Mouse (Mus musculus): ENCODE measurements around the gene Nup210l. TPM values are rescaled to one million over a fixed set of nuclear protein-coding genes. Genes with fewer than 3 reads are reported as not detected.
A peak's percentile ranks its signal among the peaks of the same experiment; 100 is the strongest.

Gene Nup210l
- under 1 TPM; 0.25 to 0.33 TPM for total RNA-seq (2021)
- long read RNA-seq, experiment 1: 0 reads
- long read RNA-seq, experiment 2: 0 reads

DNA sequence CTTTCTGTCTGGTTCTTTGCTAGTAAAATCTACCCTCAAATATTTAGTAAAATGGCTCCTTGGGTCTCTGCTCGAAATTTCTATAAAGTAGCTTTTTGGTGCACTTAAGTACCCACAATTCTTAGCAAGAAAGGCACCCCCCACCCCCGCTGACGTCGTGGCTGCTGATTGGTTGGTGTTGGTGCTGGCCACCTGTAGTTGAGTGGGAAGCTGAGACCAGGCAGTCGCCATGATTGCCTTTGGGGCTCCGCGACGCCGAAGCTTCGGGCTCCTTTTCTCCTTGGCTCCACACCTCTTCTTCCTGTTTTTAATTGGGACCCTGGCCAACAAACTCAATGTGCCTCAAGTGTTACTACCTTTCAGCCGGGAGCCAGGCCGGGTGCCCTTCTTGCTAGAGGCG, at the start of gene Nup210l:
Gene Nup210l (plus strand): TSS at position 195 of the 400 bp plus-strand sequence.
- TF ChIP-seq CTCF (conservative IDR thresholded peaks at IDR 0.05): no peak
- no peak within 1 kb of the TSS for H3K27ac ChIP-seq
- no peak within 1 kb of the TSS for H3K4me3 ChIP-seq
- DNase-seq (ENCODE audit: low spot score in 2 of 2): no peak

DNA sequence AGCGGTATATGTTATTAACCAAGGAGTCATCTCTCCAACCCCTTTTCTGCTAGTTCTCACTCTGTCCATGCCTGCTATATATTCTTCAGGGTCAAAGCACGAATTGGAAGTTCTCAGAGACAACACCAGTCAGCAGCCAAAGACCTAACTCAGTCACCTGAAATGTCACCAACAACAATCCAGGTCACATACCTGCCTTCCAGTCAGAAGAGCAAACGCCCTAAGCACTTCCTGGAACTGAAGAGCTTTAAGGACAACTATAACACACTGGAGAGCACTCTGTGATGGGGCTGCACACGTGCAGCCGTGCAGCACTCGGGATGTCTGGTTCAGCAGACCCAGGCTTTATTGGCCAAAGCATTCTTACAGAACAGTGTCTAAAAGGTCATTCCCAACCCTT, 42.4 kb upstream of the Nup210l start:
- Histone ChIP-seq H3K4me3 (no peak overlapping the region), H3K27ac (no peak overlapping the region)
- DNase-seq (ENCODE audit: low spot score in 2 of 2): no peak
- no peak for TF ChIP-seq CTCF (conservative IDR thresholded peaks at IDR 0.05)

DNA sequence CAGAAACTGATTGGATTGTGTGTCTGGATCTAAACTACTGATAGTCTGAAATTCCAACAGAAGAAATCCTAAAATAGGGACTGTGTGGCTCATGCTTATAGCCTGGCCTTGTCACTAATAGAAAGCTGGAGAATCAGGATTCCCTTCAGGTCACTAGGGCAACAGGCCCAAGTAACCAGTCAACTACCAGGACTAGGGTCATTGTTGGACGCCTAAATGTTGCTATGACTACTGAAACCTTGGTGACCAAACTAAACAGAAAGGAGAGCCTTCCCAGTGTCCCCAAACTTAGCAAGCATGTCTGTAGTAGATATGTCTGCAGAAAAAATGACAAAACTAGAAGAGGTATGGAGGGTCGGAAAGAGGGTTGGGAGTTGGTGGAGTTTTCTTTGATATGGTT, 41.4 kb upstream of the Nup210l start:
- Histone ChIP-seq H3K4me3 (no peak overlapping the region), H3K27ac (no peak overlapping the region)
- DNase-seq (ENCODE audit: low spot score in 2 of 2): no peak
- TF ChIP-seq CTCF (conservative IDR thresholded peaks at IDR 0.05): no peak

DNA sequence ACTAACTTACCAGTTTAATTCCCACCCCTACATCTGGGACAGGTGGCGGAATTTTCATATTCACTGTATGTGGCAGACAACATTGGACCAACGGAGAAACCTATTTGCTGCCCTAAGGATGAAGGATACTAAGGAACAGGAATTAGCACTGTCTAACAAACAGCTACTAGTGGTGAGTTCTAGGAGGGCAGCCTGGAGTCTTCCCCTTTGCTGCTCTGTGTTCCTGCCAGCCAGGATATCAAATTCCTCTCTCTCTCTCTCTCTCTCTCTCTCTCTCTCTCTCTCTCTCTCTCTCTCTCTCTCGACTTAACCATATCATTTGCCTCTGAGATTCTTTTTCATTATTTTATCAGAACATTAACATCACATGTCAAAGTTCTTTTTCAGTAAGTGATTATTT, 39.5 kb upstream of the Nup210l start:
- no peak overlapping the region for H3K27ac ChIP-seq
- TF ChIP-seq CTCF (conservative IDR thresholded peaks at IDR 0.05): peak; percentile 28
- H3K4me3 ChIP-seq: no peak overlapping the region
- DNase-seq (ENCODE audit: low spot score in 2 of 2): no peak

DNA sequence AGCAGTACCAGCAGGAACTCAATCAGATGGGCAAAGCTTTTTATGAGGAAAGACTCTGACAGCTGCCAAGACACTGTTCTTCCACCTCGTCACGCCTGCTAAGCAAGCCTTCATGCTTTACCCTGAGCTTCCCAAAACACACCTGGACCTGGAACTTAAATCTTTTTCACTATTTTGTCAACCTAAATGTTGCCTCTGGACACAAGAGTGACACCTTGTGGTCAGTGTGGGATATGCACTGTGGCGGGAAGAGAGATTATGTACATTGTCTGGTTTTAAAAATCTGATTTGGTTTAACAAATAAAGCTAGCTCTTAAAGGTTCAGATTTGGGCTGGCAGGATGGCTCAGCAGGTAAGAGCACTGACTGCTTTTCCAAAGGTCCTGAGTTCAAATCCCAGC, 38.4 kb upstream of the Nup210l start:
- H3K4me3 ChIP-seq: no peak overlapping the region
- DNase-seq (ENCODE audit: low spot score in 2 of 2): peak; percentile 25 to 47
- H3K27ac ChIP-seq: no peak overlapping the region
- TF ChIP-seq CTCF (conservative IDR thresholded peaks at IDR 0.05): peak; percentile 94

DNA sequence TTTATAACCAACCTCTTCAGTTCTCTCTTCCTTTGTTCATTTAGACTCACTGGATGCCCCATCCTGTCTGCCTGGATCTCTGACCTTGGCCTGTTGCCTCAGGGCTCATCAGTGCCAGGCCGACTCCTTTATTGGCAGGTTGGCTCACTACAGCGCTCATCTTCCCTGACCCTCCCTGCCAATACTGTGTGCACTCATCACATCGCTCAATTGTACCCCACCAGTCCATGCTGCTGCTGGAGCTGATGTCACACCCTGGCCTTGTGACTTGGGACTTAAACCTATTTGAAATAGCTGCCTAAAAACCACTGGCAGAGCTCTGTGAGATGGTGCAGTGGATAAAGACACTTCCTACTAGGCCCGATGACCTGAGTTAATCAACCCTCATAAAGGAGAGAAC, 36.1 kb upstream of the Nup210l start:
- H3K27ac ChIP-seq: no peak overlapping the region
- DNase-seq (ENCODE audit: low spot score in 2 of 2): no peak
- H3K4me3 ChIP-seq: no peak overlapping the region
- TF ChIP-seq CTCF (conservative IDR thresholded peaks at IDR 0.05): no peak

DNA sequence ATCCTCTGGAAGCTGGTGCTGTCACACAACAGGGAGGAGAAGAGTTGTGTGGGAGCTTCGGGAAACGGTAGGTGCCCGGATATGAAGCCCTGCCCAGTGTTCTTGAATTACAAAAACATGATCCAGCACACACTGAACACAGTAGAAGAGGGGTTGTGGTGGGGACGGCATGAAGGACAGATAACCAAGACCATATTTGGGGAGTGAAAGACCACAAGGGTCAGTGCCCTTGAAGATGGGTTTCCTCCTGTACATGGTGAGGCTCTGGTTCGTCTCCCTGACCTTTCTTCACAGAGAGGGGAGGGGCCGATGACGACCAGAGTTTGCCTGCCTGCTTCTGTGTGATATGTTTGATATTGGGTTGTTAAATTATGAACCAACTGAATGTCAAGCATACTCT, 34.2 kb upstream of the Nup210l start:
- no peak for TF ChIP-seq CTCF (conservative IDR thresholded peaks at IDR 0.05)
- H3K27ac ChIP-seq: no peak overlapping the region
- DNase-seq (ENCODE audit: low spot score in 2 of 2): no peak
- H3K4me3 ChIP-seq: no peak overlapping the region

DNA sequence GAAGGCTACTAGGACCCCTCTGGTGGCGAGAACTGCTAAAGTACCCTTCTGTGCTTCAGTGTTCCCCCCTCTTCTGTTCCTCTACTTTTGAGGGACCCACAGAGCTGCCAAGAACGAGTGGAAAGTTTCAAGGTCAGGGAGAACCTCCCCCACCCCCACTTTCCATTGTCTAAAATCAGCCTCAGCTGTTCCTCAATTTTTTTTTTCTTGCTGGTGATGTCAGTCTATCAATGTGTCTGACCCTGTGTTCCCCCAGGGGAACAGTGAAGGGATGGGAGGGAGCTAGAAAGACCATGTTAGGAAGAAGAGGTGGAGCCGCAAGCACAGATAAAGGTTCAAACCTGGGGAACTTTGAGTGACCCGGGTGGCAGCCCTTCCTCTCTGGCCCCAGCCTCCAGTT, 31.6 kb upstream of the Nup210l start, which contains the start of gene Tpm3:
Gene Tpm3 (plus strand): TSS at position 356 of the 400 bp plus-strand sequence.
- no peak for DNase-seq (ENCODE audit: low spot score in 2 of 2)
- no peak for TF ChIP-seq CTCF (conservative IDR thresholded peaks at IDR 0.05)
- H3K27ac ChIP-seq: no peak within 1 kb of the TSS
- no peak within 1 kb of the TSS for H3K4me3 ChIP-seq

DNA sequence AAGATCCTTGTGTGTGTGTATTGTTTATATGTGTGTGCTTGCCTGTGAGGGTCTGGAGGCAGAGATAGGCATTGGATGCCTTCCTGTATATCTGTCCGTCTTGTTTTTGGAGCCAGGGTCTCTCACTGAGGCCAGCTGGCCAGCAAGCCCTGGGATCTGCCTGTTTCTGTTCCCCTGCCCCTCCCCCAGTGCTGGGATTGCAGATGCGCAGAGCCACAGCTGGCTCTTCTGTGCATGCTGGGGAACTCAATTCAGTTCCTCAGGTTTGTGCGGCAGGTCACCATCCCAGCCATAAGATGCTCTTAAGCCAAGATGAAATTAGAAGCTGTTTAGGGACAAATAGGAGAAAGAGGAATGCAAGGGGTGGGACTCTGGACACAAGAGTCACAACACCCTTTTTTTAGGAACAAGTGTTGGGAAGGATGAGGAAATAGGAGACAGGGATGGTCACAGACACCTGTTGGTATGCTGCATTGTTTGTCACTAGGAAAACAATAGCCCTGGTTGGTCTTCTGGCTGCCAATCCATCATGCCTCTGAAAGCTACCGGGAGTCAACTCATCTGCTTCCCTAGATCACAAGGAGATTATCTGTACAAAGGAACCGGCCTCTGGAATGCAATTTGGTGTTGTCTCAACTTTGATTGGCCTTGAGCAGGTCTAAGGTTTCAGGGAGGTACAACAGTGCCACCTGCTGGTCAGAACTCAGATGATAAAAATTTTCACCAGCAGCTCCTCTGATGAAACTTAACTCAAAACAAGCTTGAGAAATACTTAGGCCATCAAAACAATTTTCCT, 26.8 kb upstream of the Nup210l start:
- peak; percentile 70 to 87 for DNase-seq (ENCODE audit: low spot score in 2 of 2)
- no peak overlapping the region for H3K4me3 ChIP-seq
- TF ChIP-seq CTCF (conservative IDR thresholded peaks at IDR 0.05): peak; percentile 92
- peak overlapping the region; percentile 43; the same call in 1 of the 2 replicates for H3K27ac ChIP-seq

DNA sequence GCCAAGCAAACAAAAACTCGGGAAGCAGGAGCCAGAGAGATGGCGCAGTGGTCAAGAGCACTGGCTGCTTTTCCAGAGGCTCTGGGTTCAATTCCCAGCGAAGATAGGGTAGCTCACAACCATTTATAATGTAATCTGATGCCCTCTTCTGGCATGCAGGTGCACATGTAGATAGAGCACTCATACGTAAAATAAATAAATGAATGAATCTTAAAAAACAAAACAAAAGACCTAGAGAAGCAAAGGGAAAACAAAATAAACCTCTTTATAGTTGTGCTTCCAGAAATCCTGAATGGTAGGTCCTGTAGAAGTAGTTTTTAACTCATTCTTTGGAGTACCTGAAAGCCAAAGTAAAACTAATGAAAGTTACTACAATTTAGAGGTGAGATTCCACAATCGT, 25.7 kb upstream of the Nup210l start:
- DNase-seq (ENCODE audit: low spot score in 2 of 2): no peak
- TF ChIP-seq CTCF (conservative IDR thresholded peaks at IDR 0.05): peak; percentile 43
- peak overlapping the region; percentile 43; the same call in 1 of the 2 replicates for H3K27ac ChIP-seq

DNA sequence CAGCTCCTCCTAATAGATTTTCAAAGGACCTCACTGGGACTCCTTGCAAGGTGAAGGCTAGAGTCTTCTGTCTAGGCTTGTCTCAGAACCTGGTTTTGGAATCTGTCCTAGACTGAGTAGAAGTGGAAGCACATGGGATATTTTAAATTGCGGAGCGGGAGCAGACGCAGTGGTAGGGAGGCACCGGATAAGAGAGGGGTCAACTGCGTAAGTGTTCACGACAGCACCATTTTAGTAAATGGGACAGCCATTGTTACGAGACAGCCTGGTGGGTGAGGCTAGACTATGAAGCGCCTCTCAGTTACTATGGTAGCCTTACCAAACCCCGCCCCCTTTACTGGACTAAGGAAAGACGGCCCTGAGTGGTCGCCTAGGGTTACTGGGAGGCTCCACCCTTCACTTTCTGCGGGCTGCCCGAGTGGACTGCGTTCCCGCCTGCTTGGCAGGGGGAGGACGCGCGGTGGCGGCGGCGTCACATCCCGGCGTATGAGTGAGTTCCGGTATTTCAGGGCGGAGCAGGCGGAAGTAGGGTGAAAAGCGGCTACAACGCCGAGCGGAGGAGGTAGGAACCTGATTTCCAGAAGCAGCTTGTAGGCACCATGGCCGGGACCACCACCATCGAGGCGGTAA, 24.7 kb upstream of the Nup210l start:
- peak; percentile 92 to 94 for DNase-seq (ENCODE audit: low spot score in 2 of 2)

More for the DNA sequence above, 25.7 kb upstream of the Nup210l start:
- H3K4me3 ChIP-seq: no peak overlapping the region

DNA sequence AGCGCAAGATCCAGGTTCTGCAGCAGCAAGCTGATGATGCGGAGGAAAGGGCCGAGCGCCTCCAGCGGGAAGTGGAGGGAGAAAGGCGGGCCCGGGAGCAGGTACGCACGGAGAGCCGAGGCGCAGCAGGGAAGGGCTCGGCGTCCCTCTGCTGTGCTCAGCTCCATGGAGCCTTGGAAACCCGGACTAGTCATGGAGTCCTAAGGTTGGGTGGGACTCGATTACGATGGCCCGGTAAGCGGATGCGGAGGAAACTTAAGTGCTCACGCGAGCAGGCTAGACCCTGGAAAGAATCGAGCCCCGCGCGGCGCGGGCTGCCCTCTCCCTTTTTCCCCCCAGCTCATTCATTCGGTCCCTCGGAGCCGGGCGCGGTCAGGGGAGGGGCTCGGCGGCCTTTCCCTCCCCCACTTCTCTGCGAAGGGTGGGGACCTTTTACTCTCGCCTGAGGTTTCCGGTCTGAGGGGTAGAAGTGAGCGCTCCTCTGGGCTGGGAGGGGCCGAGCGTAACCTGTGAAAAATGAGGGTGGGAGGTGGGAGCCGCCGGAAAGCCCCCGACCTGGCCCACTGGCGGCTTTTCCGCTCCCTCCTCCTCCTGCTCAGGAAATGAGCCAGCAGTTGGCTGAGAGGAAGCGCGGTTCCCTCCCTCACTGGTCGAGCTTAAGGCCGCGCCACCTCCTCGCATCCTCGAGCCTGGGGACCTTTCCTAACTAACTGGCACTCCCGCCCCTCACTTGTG, 24.0 kb upstream of the Nup210l start:
- H3K4me3 ChIP-seq: peak overlapping the region; percentile 78
- 0 out of 2 replicates have a peak, but pooled peaks have one; percentile 3 for TF ChIP-seq CTCF (conservative IDR thresholded peaks at IDR 0.05)
- H3K27ac ChIP-seq: peak overlapping the region; percentile 96
- peak; percentile 35 to 42 for DNase-seq (ENCODE audit: low spot score in 2 of 2)

More for the DNA sequence above, 24.7 kb upstream of the Nup210l start:
- Histone ChIP-seq H3K27ac (peak overlapping the region; percentile 96), H3K4me3 (peak overlapping the region; percentile 78)
- peak; percentile 33 for TF ChIP-seq CTCF (conservative IDR thresholded peaks at IDR 0.05)

DNA sequence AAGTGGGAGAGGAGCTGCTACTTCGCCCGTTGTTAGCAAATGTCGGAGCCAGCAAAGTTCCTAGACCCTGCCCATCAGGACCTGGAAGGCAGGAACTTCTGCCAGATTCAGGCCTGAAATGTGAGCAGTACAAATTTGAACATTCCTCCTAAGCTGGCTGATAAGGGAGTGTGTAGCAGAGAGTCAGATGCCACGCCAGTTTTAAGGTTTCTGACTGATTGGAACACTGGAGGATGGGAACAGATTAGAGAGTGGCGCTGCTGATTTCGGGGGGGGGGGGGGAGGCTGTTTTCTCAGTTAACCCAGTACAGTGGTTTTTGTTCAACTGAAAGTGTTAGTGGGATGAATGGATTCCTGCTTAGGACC, 23.5 kb upstream of the Nup210l start:
- no peak for DNase-seq (ENCODE audit: low spot score in 2 of 2)
- Histone ChIP-seq H3K27ac (peak overlapping the region; percentile 96), H3K4me3 (peak overlapping the region; percentile 78)
- no peak for TF ChIP-seq CTCF (conservative IDR thresholded peaks at IDR 0.05)

Data from layer of hippocampus, adult 2 months (tissue).